Mouse (Mus musculus) forebrain, embryonic 15.5 days (tissue): Measurements from ENCODE around the gene Zkscan5. TPM values are rescaled to one million over a fixed set of nuclear protein-coding genes. Genes with fewer than 3 reads are reported as not detected.
"Not testable (repeated sequence)": the region's sequence is repeated elsewhere in the genome, so short reads cannot be mapped to it uniquely, and the experiment has no call there.

Experiments
- ATAC-seq: fragments of 200-750 bp; cut with Nextera tagmentation; replicated peaks from 2 replicates; pipeline ENCODE4 v1.8.0; 2017; ENCODE audit warnings: mild to moderate bottlenecking, moderate TSS enrichment, moderate library complexity
- H3K27ac ChIP-seq: fragments of 300-500 bp; sonication (generic); replicated peaks from 2 replicates; pipeline ENCODE4 v1.5.1; 2015; ENCODE audit warnings: mild to moderate bottlenecking, inconsistent platforms
- H3K27me3 ChIP-seq: fragments of 300-500 bp; sonication (generic); 2 replicates; pipeline ENCODE4 v1.6.1; 2015; ENCODE audit warnings: inconsistent platforms
- H3K36me3 ChIP-seq: fragments of 300-500 bp; sonication (generic); 2 replicates; pipeline ENCODE4 v1.6.1; 2015; ENCODE audit warnings: mild to moderate bottlenecking, inconsistent platforms
- H3K4me1 ChIP-seq: fragments of 300-500 bp; sonication (generic); 2 replicates; pipeline ENCODE4 v1.6.1; 2015; ENCODE audit warnings: inconsistent platforms
- H3K4me2 ChIP-seq: fragments of 300-500 bp; sonication (generic); replicated peaks from 2 replicates; pipeline ENCODE4 v1.6.1; 2015; ENCODE audit warnings: mild to moderate bottlenecking, inconsistent platforms
- H3K4me3 ChIP-seq: fragments of 300-500 bp; sonication (generic); 2 replicates; pipeline ENCODE4 v1.5.1; 2015; ENCODE audit warnings: mild to moderate bottlenecking, inconsistent platforms
- H3K9ac ChIP-seq: fragments of 300-500 bp; sonication (generic); replicated peaks from 2 replicates; pipeline ENCODE4 v1.6.1; 2015; ENCODE audit warnings: mild to moderate bottlenecking, inconsistent platforms
- H3K9me3 ChIP-seq: fragments of 300-500 bp; sonication (generic); 2 replicates; pipeline ENCODE4 v1.6.1; 2016; ENCODE audit warnings: inconsistent platforms
- WGBS: fragments of 180-500 bp; shearing (Covaris S2); methylation state at CpG from one replicate; pipeline ENCODE4 v1.1.7; 2015; ENCODE audit warnings: mixed read lengths; 5-methylcytosine and 5-hydroxymethylcytosine counted together
- polyA plus RNA-seq: library from polyadenylated mRNA; unstranded; fragments of >200 nt; fragmentation: Nextera tagmentation; extraction: Ambion mirVana; gene quantifications from 2 replicates; pipeline ENCODE4 v1.2.1, GENCODE M21; 2015

Gene Zkscan5
- polyA plus RNA-seq, 1 experiment from 2014 or later, result 19.7 TPM

DNA sequence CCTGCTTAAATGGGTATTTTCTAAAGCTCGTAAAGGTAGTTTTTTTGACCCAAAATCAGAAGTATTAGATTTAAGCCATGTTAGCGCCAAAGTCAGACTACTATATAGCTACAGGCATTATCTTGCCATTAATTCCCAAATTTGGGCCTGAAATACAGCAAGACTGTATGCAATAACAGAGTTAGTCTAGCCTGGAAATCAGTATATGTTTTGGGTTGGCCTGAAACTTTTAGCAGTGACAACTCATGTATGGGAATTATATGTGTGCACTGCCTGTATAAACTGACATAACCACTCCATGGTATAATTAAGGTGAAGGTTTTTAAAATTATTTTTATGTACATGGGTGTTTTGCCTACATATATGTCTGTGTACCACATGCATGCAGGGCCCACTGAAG lies 12.4 kb upstream of the Zkscan5 start, which contains the start of gene Atp5j2:
Atp5j2 (minus strand) TSS at position 101 of the 400 bp plus-strand sequence.
- ATAC-seq, result no peak
- peak within 1 kb of the TSS; percentile 93 for H3K9ac ChIP-seq
- peak within 1 kb of the TSS; percentile 84 for H3K27ac ChIP-seq
- WGBS, result 75% methylated on average over 2 of the region's 2 CpGs
- H3K9me3 ChIP-seq, result no peaks in the 10 kb centered on the region
- peaks cover 40% of the 10 kb centered on the region for H3K36me3 ChIP-seq
- H3K27me3 ChIP-seq, result no peaks in the 10 kb centered on the region
- peaks cover 25% of the 10 kb centered on the region for H3K4me1 ChIP-seq
- H3K4me2 ChIP-seq, result peak within 1 kb of the TSS; percentile 68
- H3K4me3 ChIP-seq, result peak within 1 kb of the TSS; percentile 92

DNA sequence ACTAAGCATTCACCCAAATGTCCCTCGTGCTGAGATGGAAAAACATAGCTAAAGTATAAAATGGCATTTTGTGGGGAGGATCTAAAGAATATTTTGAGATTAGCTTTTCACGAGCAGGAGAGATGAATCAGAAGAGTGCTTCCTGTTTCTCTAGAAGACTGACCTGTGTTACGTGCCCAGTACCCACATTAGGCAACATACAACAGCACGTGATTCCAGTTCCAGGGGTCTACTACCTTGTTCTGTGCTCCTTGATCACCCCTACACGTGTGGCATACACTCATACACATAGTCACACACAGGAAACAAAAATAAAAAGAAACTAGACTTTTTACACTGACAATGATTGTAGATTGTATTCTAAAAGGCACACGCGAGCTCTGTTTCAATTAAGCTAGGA lies 4.0 kb upstream of the Zkscan5 start:
- H3K27me3 ChIP-seq, result no peaks in the 10 kb centered on the region
- no peaks in the 10 kb centered on the region for H3K9me3 ChIP-seq
- ATAC-seq, result no peak
- H3K4me3 ChIP-seq, result peak overlapping the region; percentile 60; the same call in 1 of the 2 replicates
- H3K4me2 ChIP-seq, result peak overlapping the region; percentile 99
- peaks cover 25% of the 10 kb centered on the region for H3K4me1 ChIP-seq
- peaks cover 11% of the 10 kb centered on the region for H3K36me3 ChIP-seq
- no peak overlapping the region for H3K27ac ChIP-seq
- WGBS, result 80% methylated on average over 7 of the region's 7 CpGs
- H3K9ac ChIP-seq, result peak overlapping the region; percentile 60; the same call in 1 of the 2 replicates

DNA sequence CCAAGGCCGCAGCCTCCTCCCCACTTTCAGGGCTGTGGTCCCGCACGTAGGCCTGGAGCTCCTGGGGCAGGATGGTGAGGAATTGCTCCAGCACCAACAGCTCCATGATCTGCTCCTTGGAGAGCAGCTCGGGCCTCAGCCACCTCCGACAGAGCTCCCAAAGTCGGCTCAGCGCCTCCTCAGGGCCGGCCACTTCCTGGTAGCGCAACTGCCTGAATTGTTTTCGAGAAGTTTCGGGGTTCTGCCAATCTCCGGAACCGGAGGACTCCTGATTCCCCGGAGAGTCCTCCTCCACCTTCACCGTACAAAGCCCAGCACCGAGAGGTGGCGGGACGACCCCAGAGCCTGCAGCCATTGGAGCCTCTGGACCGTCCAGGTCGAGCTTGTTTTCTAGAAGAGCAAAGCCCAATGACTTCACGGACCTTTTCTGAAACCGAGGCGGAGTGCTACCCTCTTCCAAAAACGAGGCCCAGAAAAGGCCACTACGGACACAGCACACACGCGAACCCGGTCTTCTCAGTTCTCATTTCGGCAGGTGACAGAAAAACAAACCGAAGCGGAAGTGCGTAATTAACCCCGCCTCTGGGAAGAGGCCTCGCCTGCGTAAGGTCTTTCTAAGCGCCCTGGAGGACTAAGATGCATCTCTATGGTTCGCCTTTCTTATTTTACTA lies 2.9 kb upstream of the Zkscan5 start, which contains the start of gene Zkscan14:
Zkscan14 (minus strand) TSS at position 548 of the 671 bp plus-strand sequence.
- Histone ChIP-seq H3K27ac (peak within 1 kb of the TSS; percentile 60), H3K4me2 (peak within 1 kb of the TSS; percentile 99), H3K27me3 (no peaks in the 10 kb centered on the region), H3K4me1 (peaks cover 34% of the 10 kb centered on the region), H3K9ac (peak within 1 kb of the TSS; percentile 60), H3K36me3 (peaks cover 4% of the 10 kb centered on the region; the same call in 1 of the 2 replicates), H3K9me3 (no peaks in the 10 kb centered on the region), H3K4me3 (peak within 1 kb of the TSS; percentile 60)
- ATAC-seq, result peak; percentile 7
- 2% methylated on average over 37 of the region's 37 CpGs for WGBS

DNA sequence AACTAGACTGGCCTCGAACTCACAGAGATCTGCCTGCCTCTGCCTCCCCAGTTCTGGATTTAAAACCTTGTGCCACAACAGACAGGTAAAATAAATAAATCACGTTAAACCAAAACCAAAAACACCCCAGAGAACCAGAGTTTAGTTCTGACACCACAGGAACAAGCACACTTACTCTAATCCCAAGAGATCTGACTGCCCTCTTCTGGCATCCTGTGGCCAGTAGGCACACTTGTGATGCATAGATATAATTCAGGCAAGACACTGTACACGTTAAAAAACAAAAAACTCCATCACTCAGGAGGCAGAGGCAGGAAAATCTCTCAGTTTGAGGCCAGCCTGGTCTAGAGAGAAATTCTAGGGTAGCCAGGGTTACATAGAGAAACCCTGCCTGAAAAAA lies 1.9 kb upstream of the Zkscan5 start:
- H3K27ac ChIP-seq, result no peak overlapping the region
- ATAC-seq, result no peak
- no peaks in the 10 kb centered on the region for H3K27me3 ChIP-seq
- no peak overlapping the region for H3K4me3 ChIP-seq
- no peak overlapping the region for H3K4me2 ChIP-seq
- WGBS, result 54% methylated on average over 3 of the region's 3 CpGs
- H3K36me3 ChIP-seq, result peaks cover 4% of the 10 kb centered on the region; the same call in 1 of the 2 replicates
- H3K4me1 ChIP-seq, result peaks cover 34% of the 10 kb centered on the region
- H3K9ac ChIP-seq, result no peak overlapping the region
- H3K9me3 ChIP-seq, result no peaks in the 10 kb centered on the region

DNA sequence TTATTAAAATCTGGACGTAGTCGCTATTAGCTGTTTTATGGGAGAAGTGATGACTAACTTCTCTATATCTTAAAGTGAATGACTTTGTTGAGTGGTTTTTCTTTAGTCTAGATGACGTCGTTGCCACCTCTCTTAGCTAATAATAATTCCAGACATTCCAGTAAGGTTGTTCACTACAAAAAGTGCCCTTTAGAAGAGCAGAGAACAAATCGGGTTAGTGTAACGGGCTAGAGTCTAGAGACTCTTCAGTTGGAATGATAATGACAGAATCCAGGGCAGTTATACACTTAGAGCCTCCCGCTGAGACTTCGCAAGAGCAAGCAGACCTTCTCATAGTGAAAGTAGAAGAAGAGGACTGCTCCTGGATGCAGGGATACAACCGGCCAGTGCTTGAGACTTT lies 679 bp downstream of the Zkscan5 start:
- 26% methylated on average over 9 of the region's 9 CpGs for WGBS
- H3K4me2 ChIP-seq, result peak overlapping the region; percentile 64
- no peak overlapping the region for H3K27ac ChIP-seq
- peak overlapping the region; percentile 63 for H3K9ac ChIP-seq
- no peaks in the 10 kb centered on the region for H3K27me3 ChIP-seq
- no peaks in the 10 kb centered on the region; the same call in 1 of the 2 replicates for H3K36me3 ChIP-seq
- ATAC-seq, result no peak
- peak overlapping the region; percentile 67 for H3K4me3 ChIP-seq
- no peaks in the 10 kb centered on the region for H3K9me3 ChIP-seq
- peaks cover 28% of the 10 kb centered on the region for H3K4me1 ChIP-seq

DNA sequence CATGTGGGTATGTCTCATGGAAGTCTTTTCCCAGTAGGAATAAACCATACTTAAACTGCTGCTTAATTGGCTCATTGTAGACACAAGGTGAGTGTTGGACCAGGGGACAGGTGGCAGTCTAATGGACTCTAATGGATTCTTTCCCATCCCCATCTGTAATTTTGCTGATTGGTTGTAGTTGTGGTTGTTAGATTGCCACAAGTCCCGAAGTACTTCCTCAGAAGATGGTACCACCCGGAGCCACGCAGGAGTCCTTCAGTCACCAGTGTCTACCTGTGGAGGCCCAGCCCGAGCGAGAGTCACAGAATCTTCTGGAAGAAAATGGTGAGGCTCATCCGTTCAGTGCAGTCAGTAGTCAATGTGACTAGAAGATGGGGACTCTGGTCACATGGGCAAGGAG lies 3.0 kb downstream of the Zkscan5 start:
- Histone ChIP-seq H3K9ac (no peak overlapping the region), H3K9me3 (no peaks in the 10 kb centered on the region), H3K4me3 (no peak overlapping the region), H3K4me2 (no peak overlapping the region), H3K27me3 (no peaks in the 10 kb centered on the region), H3K36me3 (peaks cover 13% of the 10 kb centered on the region), H3K4me1 (peaks cover 16% of the 10 kb centered on the region), H3K27ac (no peak overlapping the region)
- WGBS, result 97% methylated on average over 6 of the region's 6 CpGs
- ATAC-seq, result no peak

DNA sequence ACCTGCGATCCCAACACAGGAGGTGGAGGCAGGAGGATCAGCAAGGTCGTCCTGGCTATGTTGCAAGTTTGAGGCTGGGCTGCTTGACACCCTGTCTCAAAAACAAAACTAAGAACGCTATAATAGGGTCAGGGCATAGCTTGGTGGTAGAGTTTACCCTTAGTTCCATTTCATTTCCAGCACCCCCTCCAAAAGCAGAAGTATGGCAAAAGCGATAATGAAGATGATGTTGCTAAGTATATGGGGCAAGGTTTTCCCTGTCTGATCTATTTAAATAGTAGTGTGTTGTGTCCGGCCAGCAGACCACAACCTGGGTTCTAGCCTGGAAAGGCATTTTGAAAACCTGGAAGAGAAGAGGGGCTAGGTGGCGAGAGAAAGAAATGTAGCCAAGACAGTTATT lies 3.6 kb downstream of the Zkscan5 start:
- H3K4me3 ChIP-seq, result no peak overlapping the region
- no peak overlapping the region for H3K27ac ChIP-seq
- ATAC-seq, result no peak
- H3K4me1 ChIP-seq, result peaks cover 16% of the 10 kb centered on the region
- H3K4me2 ChIP-seq, result no peak overlapping the region
- no peaks in the 10 kb centered on the region for H3K9me3 ChIP-seq
- H3K27me3 ChIP-seq, result no peaks in the 10 kb centered on the region
- no peak overlapping the region for H3K9ac ChIP-seq
- 89% methylated on average over 6 of the region's 6 CpGs for WGBS
- H3K36me3 ChIP-seq, result peaks cover 13% of the 10 kb centered on the region

DNA sequence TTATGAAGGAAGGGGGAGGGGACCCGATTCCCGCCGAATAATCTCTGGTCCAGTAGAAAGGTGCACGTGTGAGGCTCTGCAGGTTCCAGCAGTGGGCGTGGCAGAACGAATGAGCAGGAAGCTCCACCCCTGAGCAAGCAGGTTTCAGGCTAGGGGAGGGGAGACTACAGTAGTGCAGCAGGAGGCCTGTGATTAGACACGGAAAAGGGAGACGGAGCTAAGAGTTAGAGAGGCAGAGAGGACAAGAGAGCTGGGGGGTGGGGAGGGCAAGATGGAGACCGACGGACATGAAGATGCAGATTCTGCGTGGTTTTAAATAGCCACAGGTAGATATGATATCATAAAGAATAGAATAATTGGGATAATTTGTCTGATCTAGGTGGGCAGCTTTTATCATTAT lies 4.0 kb downstream of the Zkscan5 start:
- 51% methylated on average over 11 of the region's 11 CpGs for WGBS
- H3K27ac ChIP-seq, H3K4me3 ChIP-seq, H3K4me2 ChIP-seq, ATAC-seq, H3K27me3 ChIP-seq, H3K9ac ChIP-seq, H3K9me3 ChIP-seq: not testable (repeated sequence)
- peaks cover 16% of the 10 kb centered on the region for H3K36me3 ChIP-seq
- peaks cover 16% of the 10 kb centered on the region for H3K4me1 ChIP-seq

DNA sequence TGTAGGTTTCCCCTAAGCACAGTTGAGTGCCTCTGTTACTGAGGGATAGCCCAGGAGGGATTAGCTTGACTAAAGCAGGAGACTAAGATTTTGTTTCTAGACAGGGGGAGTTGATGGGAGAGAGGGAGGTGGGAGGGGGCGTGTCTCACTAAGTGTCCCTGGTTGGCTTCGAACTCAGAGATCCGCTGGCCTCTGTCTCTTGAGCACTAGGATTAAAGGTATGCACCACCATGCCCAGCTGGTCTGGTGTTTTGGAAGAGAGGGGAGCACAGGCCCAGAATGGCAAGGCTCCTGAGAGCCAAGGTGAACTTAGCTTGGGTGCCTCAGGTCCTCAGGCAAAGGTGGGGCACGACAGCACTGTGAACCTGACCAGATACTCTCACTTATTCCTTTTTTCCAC lies 7.0 kb downstream of the Zkscan5 start:
- Histone ChIP-seq H3K9me3 (no peaks in the 10 kb centered on the region), H3K9ac (no peak overlapping the region), H3K27me3 (no peaks in the 10 kb centered on the region), H3K36me3 (peaks cover 27% of the 10 kb centered on the region), H3K4me3 (no peak overlapping the region), H3K4me1 (no peaks in the 10 kb centered on the region), H3K4me2 (no peak overlapping the region), H3K27ac (no peak overlapping the region)
- ATAC-seq, result no peak
- WGBS, result 93% methylated on average over 4 of the region's 4 CpGs

DNA sequence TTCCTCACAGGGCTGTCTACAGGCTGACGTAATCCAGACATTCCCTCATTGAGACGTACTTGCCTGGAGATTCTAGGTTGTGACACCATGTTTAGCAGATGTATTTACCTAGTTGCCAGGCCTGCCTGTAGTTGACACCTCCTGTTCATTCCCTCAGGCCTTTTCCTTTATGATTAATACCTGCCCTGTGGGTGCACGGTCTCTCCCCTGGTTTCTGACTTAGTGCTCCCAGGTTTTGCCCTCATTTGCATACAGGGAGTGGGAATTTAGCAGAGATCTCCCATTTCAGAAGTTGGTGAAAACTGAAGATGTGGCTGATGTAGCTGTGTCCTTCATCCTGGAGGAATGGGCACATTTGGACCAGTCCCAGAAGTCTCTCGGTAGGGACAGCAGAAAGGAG lies 7.9 kb downstream of the Zkscan5 start:
- 95% methylated on average over 4 of the region's 4 CpGs for WGBS
- no peak overlapping the region for H3K27ac ChIP-seq
- H3K9me3 ChIP-seq, result no peaks in the 10 kb centered on the region
- H3K9ac ChIP-seq, result no peak overlapping the region
- H3K27me3 ChIP-seq, result no peaks in the 10 kb centered on the region
- H3K4me2 ChIP-seq, result no peak overlapping the region
- H3K4me1 ChIP-seq, result no peaks in the 10 kb centered on the region
- H3K4me3 ChIP-seq, result no peak overlapping the region
- H3K36me3 ChIP-seq, result peaks cover 27% of the 10 kb centered on the region
- ATAC-seq, result no peak

DNA sequence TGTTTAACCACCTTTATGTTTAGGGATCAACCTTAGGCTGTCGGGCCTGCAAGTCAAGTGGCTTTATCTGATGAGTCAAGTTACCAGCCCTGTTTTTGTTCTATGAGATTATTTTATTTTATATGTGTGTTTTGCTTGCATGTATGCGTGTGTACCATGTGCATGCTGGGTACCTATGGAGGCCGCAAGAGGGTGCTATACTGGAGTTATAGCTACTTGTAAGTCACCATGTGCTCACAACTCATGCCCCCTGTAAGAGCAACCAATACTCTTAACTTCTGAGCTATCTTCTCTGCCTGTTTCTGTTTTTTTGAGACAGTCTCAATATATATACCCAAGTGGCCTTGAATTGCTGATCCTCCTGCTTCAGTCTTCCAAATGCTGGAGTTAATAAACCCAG lies 9.1 kb downstream of the Zkscan5 start:
- H3K9ac ChIP-seq, result no peak overlapping the region
- H3K9me3 ChIP-seq, result no peaks in the 10 kb centered on the region
- H3K36me3 ChIP-seq, result peaks cover 32% of the 10 kb centered on the region
- H3K4me3 ChIP-seq, result no peak overlapping the region
- 93% methylated on average over 3 of the region's 3 CpGs for WGBS
- H3K27me3 ChIP-seq, result no peaks in the 10 kb centered on the region
- no peak overlapping the region for H3K27ac ChIP-seq
- no peak for ATAC-seq
- H3K4me1 ChIP-seq, result no peaks in the 10 kb centered on the region
- no peak overlapping the region for H3K4me2 ChIP-seq

DNA sequence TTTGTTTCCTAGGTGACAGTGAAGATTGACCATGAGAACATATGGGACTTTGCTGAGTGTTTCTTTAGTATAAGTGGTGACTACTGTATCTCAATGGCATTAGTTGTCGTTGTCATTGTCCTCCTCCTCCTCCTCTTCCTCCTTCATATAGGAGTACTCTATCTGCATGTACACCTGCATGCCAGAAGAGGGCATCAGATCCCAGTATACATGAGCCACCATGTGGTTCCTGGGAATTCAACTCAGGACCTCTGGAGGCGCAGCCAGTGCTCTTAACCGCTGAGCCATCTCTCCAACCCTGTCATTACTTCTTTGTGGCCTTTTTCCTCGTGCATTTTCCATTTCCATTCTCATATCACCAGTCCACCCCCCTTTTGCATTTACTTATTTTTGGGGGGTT lies 10.3 kb downstream of the Zkscan5 start:
- H3K4me1 ChIP-seq, result no peaks in the 10 kb centered on the region
- H3K27ac ChIP-seq, result no peak overlapping the region
- no peaks in the 10 kb centered on the region for H3K27me3 ChIP-seq
- no peaks in the 10 kb centered on the region for H3K9me3 ChIP-seq
- 70% methylated on average over 4 of the region's 4 CpGs for WGBS
- peaks cover 41% of the 10 kb centered on the region for H3K36me3 ChIP-seq
- no peak overlapping the region for H3K4me3 ChIP-seq
- no peak for ATAC-seq
- H3K4me2 ChIP-seq, result no peak overlapping the region
- no peak overlapping the region for H3K9ac ChIP-seq

DNA sequence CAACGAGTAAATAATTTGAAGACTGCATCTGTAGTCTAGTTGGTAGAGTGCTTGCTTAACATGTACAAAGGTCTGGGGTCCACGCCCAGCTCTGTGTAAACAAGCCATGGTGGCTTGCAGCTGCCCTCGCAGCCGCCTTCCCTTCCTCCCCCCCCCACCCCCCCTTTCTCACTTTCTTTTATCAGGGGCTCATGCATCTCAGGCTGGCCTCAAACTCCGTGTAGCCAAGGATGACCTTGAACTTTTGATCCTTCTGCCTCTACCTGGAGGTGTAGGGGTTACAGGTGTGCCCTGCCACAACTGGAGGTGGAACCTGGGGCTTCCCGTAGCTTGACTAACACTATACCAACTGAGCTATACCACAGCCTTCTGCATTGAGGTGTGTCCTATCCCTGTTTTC lies 13.4 kb downstream of the Zkscan5 start:
- no peak overlapping the region for H3K27ac ChIP-seq
- no peak overlapping the region for H3K4me2 ChIP-seq
- no peak overlapping the region for H3K9ac ChIP-seq
- 89% methylated on average over 6 of the region's 6 CpGs for WGBS
- peaks cover 54% of the 10 kb centered on the region for H3K36me3 ChIP-seq
- no peak for ATAC-seq
- H3K4me1 ChIP-seq, result no peaks in the 10 kb centered on the region
- no peaks in the 10 kb centered on the region for H3K27me3 ChIP-seq
- H3K9me3 ChIP-seq, result no peaks in the 10 kb centered on the region
- H3K4me3 ChIP-seq, result no peak overlapping the region
